Comparison of ENCODE assay signal across 9 mouse cellular contexts in the genomic region with DNA sequence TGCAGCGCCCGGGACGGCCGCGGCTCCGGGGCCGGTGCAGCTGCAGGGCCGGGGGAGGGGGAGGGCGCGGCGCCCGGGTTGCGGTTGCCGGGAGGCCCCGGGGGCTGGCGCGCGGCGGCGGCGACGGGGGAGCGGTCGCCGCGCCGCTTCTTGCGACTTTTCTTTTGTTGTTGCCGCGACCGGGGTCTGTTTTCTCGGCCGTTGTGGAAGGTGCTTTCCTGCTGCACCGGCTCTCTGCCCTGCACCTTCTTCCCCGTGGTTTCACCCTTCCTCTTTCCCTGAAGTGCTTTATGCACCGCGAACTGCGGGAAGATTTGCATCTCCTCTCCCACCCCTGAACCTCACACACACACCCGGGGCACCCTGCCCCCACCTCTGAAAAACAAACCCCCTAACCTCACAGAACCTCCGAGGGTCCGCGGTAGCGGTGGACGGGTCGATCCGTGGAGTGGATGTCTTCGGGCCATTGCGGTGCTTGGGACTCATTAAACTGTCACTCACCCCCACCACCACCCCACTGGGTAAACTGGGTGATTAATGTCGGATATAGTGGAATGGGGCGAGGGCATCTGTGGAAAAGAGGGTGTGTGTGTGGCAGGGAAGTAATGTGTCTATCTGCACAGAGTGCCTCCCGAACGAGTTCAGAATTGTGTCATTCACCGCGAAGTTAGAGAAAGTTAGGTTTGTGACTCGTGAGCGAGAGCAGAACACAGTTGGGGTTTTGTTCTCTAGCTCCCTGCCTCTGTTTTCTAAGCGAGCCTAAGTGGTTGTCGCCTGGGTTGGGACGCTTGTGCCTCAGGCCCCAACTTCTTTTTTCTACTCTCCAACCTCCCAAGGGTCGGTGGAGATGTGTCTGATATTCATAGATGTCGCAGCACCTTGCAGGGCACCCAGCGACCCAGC. TPM values are rescaled to one million over a fixed set of nuclear protein-coding genes. Genes with fewer than 3 reads are reported as not detected.
DNase-seq lines count a peak whose midpoint lies in the region; ATAC-seq lines count a peak whose summit lies in the region.
"Had no signal": no experiment of that assay in that cellular context is flagged by ENCODE, and none has a peak within 500 bp of the region (broad histone marks: within the 10 kb centered on the region; RNA-seq: fewer than 3 reads in every experiment).

No protein-coding gene starts in this region.

- no peak for ATAC-seq in cerebellum, adult (ENCODE audit: insufficient number of reproducible peaks, low FRiP score, low TSS enrichment)
- 0 out of 2 replicates have a peak, but pooled peaks have one; percentile 0 for ATAC-seq in forebrain, embryonic 11.5 days (replicated peaks; ENCODE audit: low FRiP score)
- ATAC-seq in hindbrain, embryonic 16.5 days = no peak
- no peak for ATAC-seq in liver, embryonic 13.5 days (ENCODE audit: low read depth)

- no peaks in the 10 kb centered on the region for H3K27me3 ChIP-seq in forebrain, embryonic 11.5 days (ENCODE audit: control insufficient read depth, insufficient read depth, low read length)
- H3K27me3 ChIP-seq in hindbrain, embryonic 16.5 days (replicated peaks; ENCODE audit: control insufficient read depth, insufficient read depth, low read length) = no peaks in the 10 kb centered on the region
- H3K27me3 ChIP-seq in liver, embryonic 13.5 days = no peaks in the 10 kb centered on the region
- H3K27me3 ChIP-seq: Patski had no signal

- DNase-seq in cerebellum, adult 11-12 months = peak; percentile 73
- DNase-seq in adrenal gland, postnatal 36 days = peak; percentile 23 to 41
- peak; percentile 76 for DNase-seq in forebrain, embryonic 11.5 days (ENCODE audit: low spot score)
- peak; percentile 24 for DNase-seq in liver, embryonic 13.5 days
- DNase-seq in natural killer cell, adult 2 months (ENCODE audit: low spot score in 2 of 2) = peak; percentile 22 to 56
- DNase-seq in thymus, postnatal 14 days = peak; percentile 73

- peak overlapping the region; percentile 87 for H3K4me2 ChIP-seq in forebrain, embryonic 11.5 days (ENCODE audit: low read depth, low read length, severe bottlenecking)
- H3K4me2 ChIP-seq in hindbrain, embryonic 16.5 days (ENCODE audit: low read length) = peak overlapping the region; percentile 92
- peak overlapping the region; percentile 95 for H3K4me2 ChIP-seq in liver, embryonic 13.5 days

- peak overlapping the region; percentile 98 for H3K4me3 ChIP-seq in forebrain, embryonic 11.5 days (ENCODE audit: low read depth, low read length)
- H3K4me3 ChIP-seq in hindbrain, embryonic 16.5 days (ENCODE audit: low read length) = peak overlapping the region; percentile 92
- peak overlapping the region; percentile 86 for H3K4me3 ChIP-seq in liver, embryonic 13.5 days (replicated peaks)

- peak overlapping the region; percentile 97 for H3K27ac ChIP-seq in forebrain, embryonic 11.5 days (ENCODE audit: low read depth, low read length)
- peak overlapping the region; percentile 97 for H3K27ac ChIP-seq in hindbrain, embryonic 16.5 days (ENCODE audit: low read depth, low read length)
- H3K27ac ChIP-seq in liver, embryonic 13.5 days = peak overlapping the region; percentile 84

- H3K9ac ChIP-seq in forebrain, embryonic 11.5 days (ENCODE audit: low read length) = peak overlapping the region; percentile 97
- H3K9ac ChIP-seq in hindbrain, embryonic 16.5 days (ENCODE audit: low read depth, low read length) = peak overlapping the region; percentile 90
- peak overlapping the region; percentile 90 for H3K9ac ChIP-seq in liver, embryonic 13.5 days

- under 1% methylated on average over 59 of the region's 62 CpGs for WGBS in forebrain, embryonic 11.5 days
- WGBS in hindbrain, embryonic 16.5 days = under 1% methylated on average over 43 of the region's 62 CpGs
- WGBS in liver, embryonic 13.5 days (ENCODE audit: insufficient replicate concordance) = 1% methylated on average over 56 of the region's 62 CpGs

- peaks cover 17% of the 10 kb centered on the region for H3K4me1 ChIP-seq in forebrain, embryonic 11.5 days (replicated peaks; ENCODE audit: control insufficient read depth, insufficient read depth, low read length)
- peaks cover 29% of the 10 kb centered on the region for H3K4me1 ChIP-seq in hindbrain, embryonic 16.5 days (ENCODE audit: control insufficient read depth, insufficient read depth, low read depth, low read length)
- H3K4me1 ChIP-seq in liver, embryonic 13.5 days (replicated peaks) = peaks cover 35% of the 10 kb centered on the region

- H3K9me3 ChIP-seq in forebrain, embryonic 11.5 days (ENCODE audit: control insufficient read depth, low read length) = no peaks in the 10 kb centered on the region
- no peaks in the 10 kb centered on the region for H3K9me3 ChIP-seq in hindbrain, embryonic 16.5 days (ENCODE audit: control insufficient read depth, low read length)
- no peaks in the 10 kb centered on the region for H3K9me3 ChIP-seq in liver, embryonic 13.5 days (replicated peaks)

- peaks cover 2% of the 10 kb centered on the region; the same call in 1 of the 2 replicates for H3K36me3 ChIP-seq in forebrain, embryonic 11.5 days (ENCODE audit: control insufficient read depth, insufficient read depth, low read length)
- H3K36me3 ChIP-seq in hindbrain, embryonic 16.5 days (ENCODE audit: control insufficient read depth, insufficient read depth, low read length) = no peaks in the 10 kb centered on the region
- peaks cover 13% of the 10 kb centered on the region for H3K36me3 ChIP-seq in liver, embryonic 13.5 days

RNA-seq across cellular contexts. Expression of gene Zbtb18, which starts 0.9 kb away (rescaled TPM):
- total RNA-seq in adrenal gland, postnatal 36 days (2021) = 10 to 100 TPM; 21.2 to 24.1 TPM
- polyA plus RNA-seq in forebrain, embryonic 11.5 days (2014; fragmentation: Nextera tagmentation; extraction: Ambion mirVana) = 5.1 and 6.6 TPM in 2 replicates
- polyA plus RNA-seq in hindbrain, embryonic 16.5 days (2015; fragmentation: Nextera tagmentation; extraction: Ambion mirVana) = 10.5 and 15.4 TPM in 2 replicates
- 0.41 and 0.82 TPM in 2 replicates for polyA plus RNA-seq in liver, embryonic 13.5 days (2015; fragmentation: Nextera tagmentation; extraction: Ambion mirVana)

Comparison
In these comparisons a context has a peak if more than half of its experiments do, and no peak if none do; other contexts are left out.
1. DNase-seq: peak in every context shown above with its lines; median percentile 76 in forebrain, embryonic 11.5 days; 73 in cerebellum, adult 11-12 months; 73 in thymus, postnatal 14 days; 39 in natural killer cell, adult 2 months; 32 in adrenal gland, postnatal 36 days; 24 in liver, embryonic 13.5 days.